Mouse (Mus musculus) neural tube, postnatal 0 days (tissue): ENCODE results near the gene Maz. TPM values are rescaled to one million over a fixed set of nuclear protein-coding genes. Genes with fewer than 3 reads are reported as not detected.

Experiments
- microRNA-seq: library from miRNA; unstranded; fragments of <30 nt; microRNA quantifications from one replicate; pipeline ENCODE4, GENCODE M21; 2016
- polyA plus RNA-seq: library from polyadenylated mRNA; unstranded; fragments of >200 nt; fragmentation: Nextera tagmentation; extraction: Ambion mirVana; gene quantifications from 2 replicates; pipeline ENCODE4 v1.2.1, GENCODE M21; 2015

Gene Maz
- 88.1 and 104 TPM in 2 replicates for polyA plus RNA-seq

GRCm38 (mm10) chr7:127026984-127027726, at the start of gene Maz:
Gene Maz, minus strand, starts transcription at chr7:127027037.

GRCm38 (mm10) chr7:127041851-127042672, 15.2 kb upstream of the Maz start, which contains the start of gene Kif22:
Gene Kif22, minus strand, starts transcription at chr7:127042471.

GRCm38 (mm10) chr7:127020901-127021562, 5.8 kb downstream of the Maz start, which contains the start of the genes Gm42742 and Prrt2:
Gene Gm42742, minus strand, starts transcription at chr7:127021097.
Gene Prrt2, minus strand, starts transcription at chr7:127021211.

GRCm38 (mm10) chr7:127016971-127017949, 9.6 kb downstream of the Maz start, which contains the start of gene Pagr1a:
Gene Pagr1a, minus strand, starts transcription at chr7:127017352.

GRCm38 (mm10) chr7:127016481-127016485, 10.6 kb downstream of the Maz start, which contains the start of gene Pagr1b:
Gene Pagr1b, minus strand, starts transcription at chr7:127016484.

GRCm38 (mm10) chr7:127014320-127014719, 12.5 kb downstream of the Maz start, which contains the start of gene Mvp:
Gene Mvp, minus strand, starts transcription at chr7:127014621.

GRCm38 (mm10) chr7:126975950-126976866, 50.6 kb downstream of the Maz start, which contains the start of gene Cdiptos:
Gene Cdiptos, minus strand, starts transcription at chr7:126976098.

GRCm38 (mm10) chr7:126975893-126975949, 51.1 kb downstream of the Maz start, which contains the start of gene Cdipt:
Gene Cdipt, plus strand, starts transcription at chr7:126975914.

Small RNAs within 50 kb of the gene (microRNA-seq; reads per million reads assigned to microRNA genes)
- not detected for gene Gm44343

Other genes with a start within 250 kb of the Maz start
- gene Tbx6, start 245.6 kb downstream of the Maz start, polyA plus RNA-seq = 0.31 and 0.47 TPM in 2 replicates
- 129 and 149 TPM in 2 replicates for gene Ppp4c, start 234.5 kb downstream of the Maz start, polyA plus RNA-seq
- gene Fam57b, start 229.4 kb downstream of the Maz start, polyA plus RNA-seq = 43.9 and 56.4 TPM in 2 replicates
- 0.65 TPM in 1 of 2 replicates, not detected in the other for gene 4930451I11Rik, start 195.4 kb downstream of the Maz start, polyA plus RNA-seq
- gene Doc2a, start 179.6 kb downstream of the Maz start, polyA plus RNA-seq = 60.9 and 64.7 TPM in 2 replicates
- gene Hirip3, start 165.1 kb downstream of the Maz start, polyA plus RNA-seq = 17.0 and 23.3 TPM in 2 replicates
- gene Ino80e, start 164.7 kb downstream of the Maz start, polyA plus RNA-seq = 78.5 and 82.2 TPM in 2 replicates
- 39.4 and 47.0 TPM in 2 replicates for gene Taok2, start 142.3 kb downstream of the Maz start, polyA plus RNA-seq
- gene Tmem219, start 104.1 kb downstream of the Maz start, polyA plus RNA-seq = 40.7 and 41.1 TPM in 2 replicates
- gene Kctd13, start 98.2 kb downstream of the Maz start, polyA plus RNA-seq = 129 and 134 TPM in 2 replicates
- gene Asphd1, start 77.5 kb downstream of the Maz start, polyA plus RNA-seq = 13.0 and 20.5 TPM in 2 replicates
- 80.0 and 106 TPM in 2 replicates for gene Sez6l2, start 76.5 kb downstream of the Maz start, polyA plus RNA-seq
- 137 and 157 TPM in 2 replicates for gene Cdipt, start 51.1 kb downstream of the Maz start, polyA plus RNA-seq
- gene Cdiptos, start 50.9 kb downstream of the Maz start, polyA plus RNA-seq = 0.50 and 1.1 TPM in 2 replicates
- gene Mvp, start 12.4 kb downstream of the Maz start, polyA plus RNA-seq = 4.9 and 5.9 TPM in 2 replicates
- 0.70 TPM in 1 of 2 replicates, not detected in the other for gene Pagr1b, start 10.6 kb downstream of the Maz start, polyA plus RNA-seq
- 23.1 and 63.2 TPM in 2 replicates for gene Pagr1a, start 9.7 kb downstream of the Maz start, polyA plus RNA-seq
- 36.5 and 56.8 TPM in 2 replicates for gene Gm42742, start 5.9 kb downstream of the Maz start, polyA plus RNA-seq
- gene Prrt2, start 5.8 kb downstream of the Maz start, polyA plus RNA-seq = 128 and 150 TPM in 2 replicates
- gene Kif22, start 15.4 kb upstream of the Maz start, polyA plus RNA-seq = 13.7 and 20.7 TPM in 2 replicates
- not detected in 2 replicates for gene Zg16, start 60.3 kb upstream of the Maz start, polyA plus RNA-seq
- gene AI467606, start 64.3 kb upstream of the Maz start, polyA plus RNA-seq = 1.6 and 2.1 TPM in 2 replicates
- gene Qprt, start 95.2 kb upstream of the Maz start, polyA plus RNA-seq = 1.3 and 1.4 TPM in 2 replicates
- not detected in 2 replicates for gene Spn, start 110.8 kb upstream of the Maz start, polyA plus RNA-seq
- 45.4 and 48.6 TPM in 2 replicates for gene Cd2bp2, start 169.0 kb upstream of the Maz start, polyA plus RNA-seq
- 37.0 and 44.0 TPM in 2 replicates for gene Tbc1d10b, start 181.4 kb upstream of the Maz start, polyA plus RNA-seq
- gene Mylpf, start 181.9 kb upstream of the Maz start, polyA plus RNA-seq = 8.3 and 11.1 TPM in 2 replicates
- gene Zfp553, start 206.0 kb upstream of the Maz start, polyA plus RNA-seq = 28.1 and 31.9 TPM in 2 replicates
- 9.6 and 10.1 TPM in 2 replicates for gene Sept1, start 206.1 kb upstream of the Maz start, polyA plus RNA-seq
- 95.4 and 103 TPM in 2 replicates for gene Zfp771, start 217.2 kb upstream of the Maz start, polyA plus RNA-seq
- gene Dctpp1, start 233.7 kb upstream of the Maz start, polyA plus RNA-seq = 95.6 and 108 TPM in 2 replicates
- 69.7 and 75.9 TPM in 2 replicates for gene Sephs2, start 247.0 kb upstream of the Maz start, polyA plus RNA-seq